Mouse (Mus musculus): ENCODE measurements around the gene Irf2bpl. TPM values are rescaled to one million over a fixed set of nuclear protein-coding genes. Genes with fewer than 3 reads are reported as not detected.
A peak's percentile ranks its signal among the peaks of the same experiment; 100 is the strongest.

Irf2bpl gene
- total and polyA plus RNA-seq, 2 experiments from 2014 or later = 66.9 to 146 TPM

DNA sequence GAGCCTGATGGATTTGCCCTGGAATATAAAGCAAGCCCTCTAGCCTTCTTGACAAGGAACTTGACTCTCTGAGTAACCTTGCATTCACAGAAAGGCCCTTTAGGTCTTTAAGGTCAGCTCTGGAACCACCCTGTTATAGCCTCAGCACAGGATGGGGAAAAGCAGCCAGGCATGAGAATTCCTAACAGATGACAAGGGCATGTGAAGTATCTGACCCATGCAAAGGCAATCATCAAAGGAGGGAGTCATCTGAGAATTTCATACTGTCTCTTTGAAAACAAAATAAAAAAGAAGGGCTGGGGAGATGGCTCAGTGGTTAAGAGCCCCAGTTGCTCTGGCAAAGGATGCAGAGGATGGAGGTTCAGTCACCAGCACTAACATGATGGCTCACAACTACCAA, 33.3 kb downstream of the Irf2bpl start:
- H3K4me3 ChIP-seq (ENCODE audit: low read length) = no peak overlapping the region
- H3K4me1 ChIP-seq (ENCODE audit: insufficient read depth, low read length) = peaks cover 19% of the 10 kb centered on the region
- H3K36me3 ChIP-seq (ENCODE audit: insufficient read depth, low read length) = no peaks in the 10 kb centered on the region
- no peaks in the 10 kb centered on the region for H3K27me3 ChIP-seq (ENCODE audit: insufficient read depth, low read length)
- peak overlapping the region; percentile 83 for H3K27ac ChIP-seq
- ATAC-seq (no peak), DNase-seq (ENCODE audit: low spot score) (no peak)
- no peak overlapping the region for H3K9ac ChIP-seq (replicated peaks; ENCODE audit: low read length)
- no peaks in the 10 kb centered on the region for H3K9me3 ChIP-seq (ENCODE audit: low read length)
- H3K4me2 ChIP-seq (ENCODE audit: low read depth, low read length) = no peak overlapping the region
- no peak for TF ChIP-seq CTCF (IDR thresholded peaks at IDR 0.05; ENCODE audit: low read depth)

DNA sequence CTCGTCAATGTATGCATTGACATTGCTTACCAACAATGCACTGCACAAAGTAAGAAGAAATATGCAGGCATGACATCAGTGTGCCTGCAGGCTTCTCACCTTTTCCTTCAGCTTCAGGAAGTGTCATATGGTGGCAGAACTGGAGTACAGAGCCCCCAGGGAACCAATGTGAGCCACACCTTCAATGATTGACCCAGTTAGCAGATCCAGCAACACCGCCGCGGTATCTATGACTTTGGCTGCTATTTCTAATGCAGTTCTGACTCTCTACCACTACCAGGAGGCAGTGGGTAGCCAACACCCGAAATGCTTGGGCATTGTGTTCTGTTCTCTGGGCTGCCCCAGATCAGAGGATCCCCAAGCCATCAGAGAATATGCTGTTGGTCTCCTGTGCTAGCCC, 33.9 kb downstream of the Irf2bpl start:
- TF ChIP-seq CTCF (IDR thresholded peaks at IDR 0.05; ENCODE audit: low read depth) = 0 out of 2 replicates have a peak, but pooled peaks have one; percentile 6
- no peaks in the 10 kb centered on the region for H3K27me3 ChIP-seq (ENCODE audit: insufficient read depth, low read length)
- peak overlapping the region; percentile 35 for H3K4me2 ChIP-seq (ENCODE audit: low read depth, low read length)
- H3K27ac ChIP-seq = peak overlapping the region; percentile 83
- H3K9ac ChIP-seq (replicated peaks; ENCODE audit: low read length) = no peak overlapping the region
- ATAC-seq = peak; percentile 52
- DNase-seq (ENCODE audit: low spot score) = peak; percentile 42
- no peaks in the 10 kb centered on the region for H3K36me3 ChIP-seq (ENCODE audit: insufficient read depth, low read length)
- peaks cover 19% of the 10 kb centered on the region for H3K4me1 ChIP-seq (ENCODE audit: insufficient read depth, low read length)
- 57% methylated on average over 5 of the region's 5 CpGs for WGBS
- no peaks in the 10 kb centered on the region for H3K9me3 ChIP-seq (ENCODE audit: low read length)
- H3K4me3 ChIP-seq (ENCODE audit: low read length) = no peak overlapping the region

GRCm38 (mm10) chr12:86849945-86850626, 34.5 kb downstream of the Irf2bpl start:
- no peak overlapping the region for H3K4me3 ChIP-seq (ENCODE audit: low read length)
- DNase-seq (ENCODE audit: low spot score) = peak; percentile 89
- H3K9me3 ChIP-seq (ENCODE audit: low read length) = no peaks in the 10 kb centered on the region
- H3K4me1 ChIP-seq (ENCODE audit: insufficient read depth, low read length) = peaks cover 19% of the 10 kb centered on the region
- H3K27me3 ChIP-seq (ENCODE audit: insufficient read depth, low read length) = no peaks in the 10 kb centered on the region
- TF ChIP-seq CTCF (IDR thresholded peaks at IDR 0.05; ENCODE audit: low read depth) = no peak
- no peak overlapping the region for H3K9ac ChIP-seq (replicated peaks; ENCODE audit: low read length)
- 25% methylated on average over 10 of the region's 10 CpGs for WGBS
- ATAC-seq = peak; percentile 90
- peak overlapping the region; percentile 35 for H3K4me2 ChIP-seq (ENCODE audit: low read depth, low read length)
- no peaks in the 10 kb centered on the region for H3K36me3 ChIP-seq (ENCODE audit: insufficient read depth, low read length)
- H3K27ac ChIP-seq = peak overlapping the region; percentile 83

- H3K36me3 ChIP-seq (ENCODE audit: insufficient read depth, low read length) = no peaks in the 10 kb centered on the region
- no peak overlapping the region for H3K4me2 ChIP-seq (ENCODE audit: low read depth, low read length)
- no peak for TF ChIP-seq CTCF (IDR thresholded peaks at IDR 0.05; ENCODE audit: low read depth)
- H3K27ac ChIP-seq = peak overlapping the region; percentile 60
- ATAC-seq (0 out of 2 replicates have a peak, but pooled peaks have one; percentile 51), DNase-seq (ENCODE audit: low spot score) (no peak)
- no peaks in the 10 kb centered on the region for H3K27me3 ChIP-seq (ENCODE audit: insufficient read depth, low read length)
- no peaks in the 10 kb centered on the region for H3K9me3 ChIP-seq (ENCODE audit: low read length)
- 19% methylated on average over 15 of the region's 15 CpGs for WGBS
- no peaks in the 10 kb centered on the region for H3K4me1 ChIP-seq (ENCODE audit: insufficient read depth, low read length)
- no peak overlapping the region for H3K4me3 ChIP-seq (ENCODE audit: low read length)
- H3K9ac ChIP-seq (replicated peaks; ENCODE audit: low read length) = no peak overlapping the region
Observed at GRCm38 (mm10) chr12:86842866-86843459, 41.6 kb downstream of the Irf2bpl start.

DNA sequence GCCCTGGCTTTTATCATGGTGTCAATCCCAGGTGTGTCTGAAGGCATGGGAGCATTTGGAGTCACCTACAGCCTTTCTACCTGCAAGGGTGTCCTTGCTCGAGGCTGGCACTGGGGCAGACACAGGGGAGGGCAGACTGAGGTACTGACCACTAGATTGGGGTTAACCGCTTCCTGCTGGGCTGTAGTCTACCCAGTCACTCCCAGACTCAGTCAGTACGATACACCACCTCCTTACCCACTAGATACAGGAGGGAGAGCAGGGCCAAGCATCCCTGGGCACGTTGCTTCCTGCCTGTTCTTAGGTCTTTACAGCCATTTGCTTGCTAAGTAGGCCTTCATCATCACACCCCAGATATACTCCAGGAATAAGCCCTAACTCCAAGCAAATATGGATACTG, 44.1 kb downstream of the Irf2bpl start:
- no peaks in the 10 kb centered on the region for H3K9me3 ChIP-seq (ENCODE audit: low read length)
- 83% methylated on average over 4 of the region's 4 CpGs for WGBS
- H3K27me3 ChIP-seq (ENCODE audit: insufficient read depth, low read length) = no peaks in the 10 kb centered on the region
- H3K4me2 ChIP-seq (ENCODE audit: low read depth, low read length) = no peak overlapping the region
- no peaks in the 10 kb centered on the region for H3K36me3 ChIP-seq (ENCODE audit: insufficient read depth, low read length)
- DNase-seq (ENCODE audit: low spot score) = no peak
- no peak overlapping the region for H3K27ac ChIP-seq
- no peaks in the 10 kb centered on the region for H3K4me1 ChIP-seq (ENCODE audit: insufficient read depth, low read length)
- H3K9ac ChIP-seq (replicated peaks; ENCODE audit: low read length) = no peak overlapping the region
- TF ChIP-seq CTCF (IDR thresholded peaks at IDR 0.05; ENCODE audit: low read depth) = no peak
- no peak for ATAC-seq
- no peak overlapping the region for H3K4me3 ChIP-seq (ENCODE audit: low read length)

DNA sequence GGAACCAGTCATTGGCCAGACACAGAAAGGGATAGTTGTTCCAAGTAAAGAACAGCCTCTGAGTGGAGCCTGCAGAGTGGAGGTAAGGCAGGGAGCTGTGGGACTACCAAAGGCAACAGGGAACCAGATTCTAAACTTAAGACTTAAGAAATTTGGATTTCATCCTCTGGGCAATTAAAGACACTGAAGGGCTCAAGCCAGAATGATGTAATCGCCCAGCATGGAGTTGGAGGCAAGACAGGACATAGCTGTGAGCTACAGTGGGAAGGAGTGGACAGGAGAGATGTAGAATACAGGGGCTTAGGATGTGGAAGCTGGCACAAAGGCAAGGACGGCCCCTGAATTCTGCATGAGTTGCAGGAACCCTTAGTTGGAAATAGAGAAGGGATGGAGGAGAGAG, 46.4 kb downstream of the Irf2bpl start:
- Histone ChIP-seq H3K9me3 (ENCODE audit: low read length) (no peaks in the 10 kb centered on the region), H3K36me3 (ENCODE audit: insufficient read depth, low read length) (no peaks in the 10 kb centered on the region), H3K27me3 (ENCODE audit: insufficient read depth, low read length) (no peaks in the 10 kb centered on the region), H3K27ac (no peak overlapping the region), H3K4me2 (ENCODE audit: low read depth, low read length) (no peak overlapping the region), H3K4me3 (ENCODE audit: low read length) (no peak overlapping the region), H3K4me1 (ENCODE audit: insufficient read depth, low read length) (0 out of 2 replicates have a peak, but pooled peaks cover 5% of the 10 kb centered on the region), H3K9ac (replicated peaks; ENCODE audit: low read length) (no peak overlapping the region)
- no peak for ATAC-seq
- no peak for DNase-seq (ENCODE audit: low spot score)
- TF ChIP-seq CTCF (IDR thresholded peaks at IDR 0.05; ENCODE audit: low read depth) = no peak
- 63% methylated on average over 2 of the region's 2 CpGs for WGBS

Data from hindbrain, postnatal 0 days (tissue).